Mouse (Mus musculus) lung, postnatal 0 days (tissue): ENCODE data around the gene Hpse2.

Experiments
- CTCF ChIP-seq: IDR thresholded peaks from 2 replicates; pipeline ENCODE4 v1.5.1; 2016; ENCODE audit warnings: antibody characterized with exemption, mild to moderate bottlenecking
- EP300 ChIP-seq: IDR thresholded peaks from 2 replicates; pipeline ENCODE4 v1.6.1; 2016; ENCODE audit warnings: antibody characterized with exemption, mild to moderate bottlenecking, control low read depth

- TF ChIP-seq CTCF, result no peak
- TF ChIP-seq EP300, result no peak
These were observed 648.4 kb downstream of the Hpse2 start for GRCm38 (mm10) chr19:42739734-42740133.
